Mouse (Mus musculus) stomach, postnatal 0 days (tissue): ENCODE results near the gene Fam181a.

Experiments used
- CTCF ChIP-seq: IDR thresholded peaks from 2 replicates; pipeline ENCODE4 v1.5.1; 2016; ENCODE audit warnings: antibody characterized with exemption, low read depth, mild to moderate bottlenecking, moderate library complexity
- EP300 ChIP-seq: optimal IDR thresholded peaks from 2 replicates; pipeline ENCODE3; 2016; ENCODE audit warnings: antibody characterized with exemption

DNA sequence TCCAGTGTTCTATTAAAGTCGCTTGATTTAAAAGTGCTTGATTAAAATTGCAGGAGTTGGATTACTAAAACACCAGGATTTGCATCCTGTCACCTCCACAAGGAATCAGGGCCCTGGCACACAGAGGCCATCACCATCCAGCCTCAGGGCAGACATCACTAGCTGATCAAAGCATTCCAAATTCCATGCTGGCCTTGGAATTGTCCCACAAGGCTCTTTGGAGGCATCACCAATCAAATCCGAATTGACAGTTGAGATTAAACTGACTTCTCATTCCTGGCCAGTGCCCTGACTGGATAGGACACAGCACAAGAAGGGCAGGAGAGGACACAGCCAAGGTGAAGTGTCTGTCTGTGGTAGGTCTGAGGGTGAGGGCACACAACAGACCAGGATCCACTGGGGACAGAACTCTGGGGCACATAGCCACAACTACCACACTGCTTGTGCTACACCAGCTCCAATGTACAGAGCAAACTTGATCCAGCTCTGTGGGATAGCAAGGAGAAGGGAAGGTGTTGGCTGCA lies at the start of gene Fam181a:
- TF ChIP-seq CTCF = no peak
- no peak for TF ChIP-seq EP300
